Mouse (Mus musculus): ENCODE results near the gene Cp. TPM values are rescaled to one million over a fixed set of nuclear protein-coding genes. Genes with fewer than 3 reads are reported as not detected.

Gene Cp
- total and polyA plus RNA-seq, 3 experiments: 0.28 to 4.8 (median 0.33) TPM

GRCm38 (mm10) chr3:20014454-20014853 is 57.6 kb downstream of the Cp start:
- dilution Hi-C loops (cut with MboI; ENCODE audit: extremely low pct_ligation_motif_present, extremely low pct_unique_long_range_greater_than_20kb, low sequenced_read_pairs): no loop called here
- no peak overlapping the region for H3K4me2 ChIP-seq (ENCODE audit: insufficient read depth, low read depth, poor library complexity, severe bottlenecking)
- no peaks in the 10 kb centered on the region for H3K4me1 ChIP-seq (ENCODE audit: control insufficient read depth in 1 of 2, insufficient read depth in 2 of 2)
- no peak overlapping the region for H3K27ac ChIP-seq (ENCODE audit: insufficient read depth, low read depth)
- H3K9me3 ChIP-seq (replicated peaks; ENCODE audit: low read length): no peaks in the 10 kb centered on the region
- H3K4me3 ChIP-seq (replicated peaks in 1 of 3; ENCODE audit: low read depth in 2 of 3, low read length in 2 of 3, poor library complexity in 1 of 3): no peak overlapping the region
- no peak for DNase-seq (ENCODE audit: extremely low read depth)
- TF ChIP-seq HCFC1 (IDR thresholded peaks at IDR 0.05; ENCODE audit: low read depth, low read length) (no peak), MAZ (IDR thresholded peaks at IDR 0.05; ENCODE audit: low read depth, low read length) (no peak), MEF2A (IDR thresholded peaks at IDR 0.05; ENCODE audit: borderline replicate concordance, low read depth, low read length) (no peak), POLR2AphosphoS2 (IDR thresholded peaks at IDR 0.05; ENCODE audit: low read depth, low read length) (no peak), MAFK (IDR thresholded peaks at IDR 0.05; ENCODE audit: insufficient replicate concordance, low read length) (no peak)
- no peaks in the 10 kb centered on the region for H3K27me3 ChIP-seq (replicated peaks)
- no peaks in the 10 kb centered on the region for H3K79me2 ChIP-seq (replicated peaks; ENCODE audit: control insufficient read depth, extremely low read depth, insufficient read depth, poor library complexity, severe bottlenecking)
- no peak overlapping the region for H3K9ac ChIP-seq (ENCODE audit: insufficient read depth, low read depth)
- in situ Hi-C loops (cut with MboI; ENCODE audit: low pct_ligation_motif_present, low pct_unique_long_range_greater_than_20kb, low sequenced_read_pairs): no loop called here
- H3K36me3 ChIP-seq (replicated peaks in 1 of 2; ENCODE audit: control insufficient read depth in 1 of 2, insufficient read depth in 1 of 2, low read length in 1 of 2): peaks cover 44 to 77% of the 10 kb centered on the region in 2 experiments

GRCm38 (mm10) chr3:20018076-20018475 is 61.2 kb downstream of the Cp start:
- H3K4me2 ChIP-seq (ENCODE audit: insufficient read depth, low read depth, poor library complexity, severe bottlenecking): no peak overlapping the region
- no peak for TF ChIP-seq HCFC1 (IDR thresholded peaks at IDR 0.05; ENCODE audit: low read depth, low read length)
- TF ChIP-seq ZC3H11A (IDR thresholded peaks at IDR 0.05; ENCODE audit: low read depth, low read length): no peak
- TF ChIP-seq ZKSCAN1 (IDR thresholded peaks at IDR 0.05; ENCODE audit: borderline replicate concordance, low read depth, low read length): no peak
- no peak for TF ChIP-seq E2F4 (IDR thresholded peaks at IDR 0.05; ENCODE audit: insufficient replicate concordance, low read depth, low read length)
- TF ChIP-seq NRF1 (IDR thresholded peaks at IDR 0.05; ENCODE audit: low read depth, low read length): no peak
- TF ChIP-seq CHD2 (IDR thresholded peaks at IDR 0.05; ENCODE audit: low read length): no peak
- TF ChIP-seq BHLHE40 (IDR thresholded peaks at IDR 0.05; ENCODE audit: low read depth, low read length): no peak
- TF ChIP-seq MXI1 (IDR thresholded peaks at IDR 0.05; ENCODE audit: low read depth, low read length): no peak
- no peak for TF ChIP-seq MAZ (IDR thresholded peaks at IDR 0.05; ENCODE audit: low read depth, low read length)
- no peak for TF ChIP-seq MYC (IDR thresholded peaks at IDR 0.05; ENCODE audit: low read depth, low read length)
- no peak for TF ChIP-seq UBTF (IDR thresholded peaks at IDR 0.05; ENCODE audit: low read depth, low read length)
- TF ChIP-seq MAFK (IDR thresholded peaks at IDR 0.05; ENCODE audit: insufficient replicate concordance, low read length): no peak
- TF ChIP-seq CTCF (conservative IDR thresholded peaks at IDR 0.05 in 1 of 2, IDR thresholded peaks at IDR 0.05 in 1 of 2; ENCODE audit: low read depth in 2 of 2, low read length in 2 of 2): no peak
- TF ChIP-seq RCOR1 (conservative IDR thresholded peaks at IDR 0.05; ENCODE audit: low read depth, low read length): no peak
- in situ Hi-C loops (cut with MboI; ENCODE audit: low pct_ligation_motif_present, low pct_unique_long_range_greater_than_20kb, low sequenced_read_pairs): no loop called here
- H3K79me2 ChIP-seq (replicated peaks; ENCODE audit: control insufficient read depth, extremely low read depth, insufficient read depth, poor library complexity, severe bottlenecking): 0 out of 2 replicates have a peak, but pooled peaks cover 1% of the 10 kb centered on the region
- dilution Hi-C loops (cut with MboI; ENCODE audit: extremely low pct_ligation_motif_present, extremely low pct_unique_long_range_greater_than_20kb, low sequenced_read_pairs): no loop called here
- DNase-seq (ENCODE audit: extremely low read depth): no peak
- no peaks in the 10 kb centered on the region for H3K4me1 ChIP-seq (ENCODE audit: control insufficient read depth in 1 of 2, insufficient read depth in 2 of 2)
- no peak overlapping the region for H3K9ac ChIP-seq (ENCODE audit: insufficient read depth, low read depth)
- H3K9me3 ChIP-seq (replicated peaks; ENCODE audit: low read length): no peaks in the 10 kb centered on the region
- H3K27me3 ChIP-seq (replicated peaks): no peaks in the 10 kb centered on the region
- no peak overlapping the region for H3K27ac ChIP-seq (ENCODE audit: insufficient read depth, low read depth)
- peaks cover 48 to 80% of the 10 kb centered on the region in 2 experiments for H3K36me3 ChIP-seq (replicated peaks in 1 of 2; ENCODE audit: control insufficient read depth in 1 of 2, insufficient read depth in 1 of 2, low read length in 1 of 2)
- no peak overlapping the region for H3K4me3 ChIP-seq (replicated peaks in 1 of 3; ENCODE audit: low read depth in 2 of 3, low read length in 2 of 3, poor library complexity in 1 of 3)
